Mouse (Mus musculus) spleen, adult 2 months (tissue): ENCODE measurements around the gene Gopc.

Source experiments
- CTCF ChIP-seq: fragments of 200-500 bp; IDR thresholded peaks from 2 replicates; pipeline ENCODE4 v1.5.1; 2011; ENCODE audit warnings: mild to moderate bottlenecking, inconsistent platforms; ENCODE audit not compliant: insufficient read depth, insufficient read length, insufficient replicate concordance; ENCODE audit errors: extremely low read depth
- POLR2A ChIP-seq: fragments of 200-500 bp; IDR thresholded peaks from 2 replicates; pipeline ENCODE4 v1.6.1; 2011; ENCODE audit warnings: low read depth, low read length, inconsistent platforms

GRCm38 (mm10) chr10:52295934-52296333, 86.0 kb downstream of the Gopc start:
- TF ChIP-seq CTCF: no peak
- no peak for TF ChIP-seq POLR2A
